Mouse (Mus musculus) bone marrow, adult 2 months (tissue): ENCODE measurements around the gene Ern1.

Experiments used
- CTCF ChIP-seq: fragments of 200-500 bp; IDR thresholded peaks from 2 replicates; pipeline ENCODE4 v1.5.1; 2011; ENCODE audit warnings: low read length, control low read depth; ENCODE audit not compliant: control insufficient read depth, insufficient read depth
- POLR2A ChIP-seq: fragments of 200-500 bp; IDR thresholded peaks from 2 replicates; pipeline ENCODE4 v1.6.1; 2011; ENCODE audit warnings: low read depth, mild to moderate bottlenecking, control low read depth, low read length, borderline replicate concordance; ENCODE audit not compliant: control insufficient read depth

DNA sequence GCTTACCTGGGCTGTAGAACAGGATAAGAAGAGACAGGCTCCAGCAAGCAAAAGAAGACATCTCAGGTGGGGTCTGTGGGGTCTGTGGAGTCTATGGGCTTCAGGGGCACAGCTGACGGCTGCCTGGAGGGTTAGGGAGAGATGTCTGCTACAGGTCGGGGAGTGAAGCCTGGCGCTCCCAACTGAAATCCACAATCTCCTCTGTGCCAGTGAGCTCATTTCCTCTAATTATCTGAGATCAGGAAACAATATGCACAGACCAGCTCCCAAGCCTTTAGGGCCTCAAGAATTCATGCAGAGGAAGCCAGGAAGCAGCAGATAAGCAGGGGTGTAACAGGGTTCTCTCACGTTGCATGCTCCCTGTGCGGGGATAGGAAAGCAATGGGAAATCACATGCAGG, 105.2 kb downstream of the Ern1 start:
- TF ChIP-seq CTCF (no peak), POLR2A (no peak)
